Mouse (Mus musculus) liver, embryonic 14.5 days (tissue): Measurements from ENCODE around the gene Tdrd6. TPM values are rescaled to one million over a fixed set of nuclear protein-coding genes. Genes with fewer than 3 reads are reported as not detected.

ENCODE experiments used
- ATAC-seq: fragments of 200-750 bp; cut with Nextera tagmentation; 2 replicates; pipeline ENCODE4 v1.8.0; 2017; ENCODE audit warnings: moderate number of reproducible peaks, mild to moderate bottlenecking, moderate library complexity; ENCODE audit not compliant: insufficient read depth
- DNase-seq, 3 experiments: peaks; one replicate each; pipeline ENCODE4 v3.0.0-alpha.2; 2012 to 2013; ENCODE audit warnings: low read depth in 3 of 3, low spot score in 3 of 3
- H3K27ac ChIP-seq: fragments of 300-500 bp; sonication (generic); 2 replicates; pipeline ENCODE4 v1.5.1; 2014; ENCODE audit warnings: moderate library complexity, mild to moderate bottlenecking, control low read depth, inconsistent platforms
- H3K27me3 ChIP-seq: fragments of 300-500 bp; sonication (generic); 2 replicates; pipeline ENCODE4 v1.6.1; 2014; ENCODE audit warnings: mild to moderate bottlenecking, low read length, moderate library complexity; ENCODE audit not compliant: control insufficient read depth, insufficient read depth
- H3K36me3 ChIP-seq: fragments of 300-500 bp; sonication (generic); replicated peaks from 2 replicates; pipeline ENCODE4 v1.6.1; 2014; ENCODE audit warnings: low read depth; ENCODE audit not compliant: control insufficient read depth, insufficient read depth
- H3K4me1 ChIP-seq, 2 experiments: fragments of 200-500 bp in 1 of 2; fragments of 300-500 bp in 1 of 2; sonication (generic) in 1 of 2; replicated peaks; 2 replicates each; pipeline ENCODE4 v1.6.1; 2012 to 2014; ENCODE audit warnings: antibody characterized with exemption in 1 of 2, inconsistent platforms in 1 of 2, low read length in 1 of 2; ENCODE audit not compliant: control insufficient read depth in 2 of 2, insufficient read depth in 2 of 2
- H3K4me2 ChIP-seq: fragments of 300-500 bp; sonication (generic); 2 replicates; pipeline ENCODE4 v1.6.1; 2014; ENCODE audit warnings: low read depth, mild to moderate bottlenecking, control low read depth, moderate library complexity
- H3K4me3 ChIP-seq, 2 experiments: fragments of 200-500 bp in 1 of 2; fragments of 300-500 bp in 1 of 2; sonication (generic) in 1 of 2; 2 replicates each; pipeline ENCODE4 v1.5.1; 2012 to 2014; ENCODE audit warnings: low read depth in 2 of 2, low read length in 2 of 2, mild to moderate bottlenecking in 2 of 2, control low read depth in 1 of 2, inconsistent platforms in 1 of 2, moderate library complexity in 1 of 2; ENCODE audit not compliant: insufficient read depth in 1 of 2
- H3K9ac ChIP-seq: fragments of 300-500 bp; sonication (generic); replicated peaks from 2 replicates; pipeline ENCODE4 v1.6.1; 2014; ENCODE audit warnings: mild to moderate bottlenecking, control low read depth, moderate library complexity
- H3K9me3 ChIP-seq: fragments of 300-500 bp; sonication (generic); 2 replicates; pipeline ENCODE4 v1.6.1; 2016; ENCODE audit warnings: low read length, mixed read lengths; ENCODE audit not compliant: control insufficient read depth
- CTCF ChIP-seq: IDR thresholded peaks from 2 replicates; pipeline ENCODE4 v1.5.1; 2016; ENCODE audit warnings: antibody characterized with exemption, low read depth, control low read depth
- EP300 ChIP-seq: IDR thresholded peaks from 2 replicates; pipeline ENCODE4 v1.6.1; 2016; ENCODE audit warnings: antibody characterized with exemption, low read depth
- WGBS: fragments of 180-500 bp; shearing (Covaris S2); extraction: QIAGEN DNeasy Blood & Tissue Kit; methylation state at CpG from one replicate; pipeline ENCODE4 v1.1.7; 2014; ENCODE audit not compliant: insufficient replicate concordance; 5-methylcytosine and 5-hydroxymethylcytosine counted together
- polyA plus RNA-seq, 2 experiments: library from polyadenylated mRNA; depleted of rRNA in 1 of 2; stranded (reverse) in 1 of 2; unstranded in 1 of 2; fragments of >200 nt; fragmentation: Nextera tagmentation in 1 of 2; extraction: Ambion mirVana in 1 of 2; gene quantifications; 2 replicates each; pipeline versions ENCODE4 v1.2.1 to v1.2.3; 2012 to 2014

The Tdrd6 gene
- polyA plus RNA-seq, 2 experiments = 0.08 TPM; not detected in 1

GRCm38 (mm10) chr17:43649641-43650436 lies 19.7 kb upstream of the Tdrd6 start:
- no peak for DNase-seq
- TF ChIP-seq CTCF (peak; percentile 52), EP300 (no peak)
- no peak overlapping the region for H3K27ac ChIP-seq
- H3K36me3 ChIP-seq = no peaks in the 10 kb centered on the region
- H3K9me3 ChIP-seq = no peaks in the 10 kb centered on the region
- no peak for ATAC-seq
- no peak overlapping the region for H3K9ac ChIP-seq
- no peak overlapping the region for H3K4me3 ChIP-seq
- no peaks in the 10 kb centered on the region for H3K4me1 ChIP-seq
- H3K27me3 ChIP-seq = no peaks in the 10 kb centered on the region
- no peak overlapping the region for H3K4me2 ChIP-seq
- 64% methylated on average over 10 of the region's 10 CpGs for whole genome bisulfite sequencing

GRCm38 (mm10) chr17:43646925-43647324 lies 16.8 kb upstream of the Tdrd6 start:
- 57% methylated on average over 5 of the region's 5 CpGs for WGBS
- H3K9me3 ChIP-seq = no peaks in the 10 kb centered on the region
- H3K27ac ChIP-seq = no peak overlapping the region
- H3K4me1 ChIP-seq = peaks cover 0 to 4% of the 10 kb centered on the region in 2 experiments; a peak in 2 of 4 replicates
- no peak overlapping the region for H3K4me3 ChIP-seq
- no peaks in the 10 kb centered on the region for H3K27me3 ChIP-seq
- H3K4me2 ChIP-seq = no peak overlapping the region
- no peak for ATAC-seq
- DNase-seq = no peak
- no peak overlapping the region for H3K9ac ChIP-seq
- TF ChIP-seq CTCF (no peak), EP300 (no peak)
- no peaks in the 10 kb centered on the region for H3K36me3 ChIP-seq

GRCm38 (mm10) chr17:43645136-43645535 lies 15.0 kb upstream of the Tdrd6 start:
- Histone ChIP-seq H3K36me3 (no peaks in the 10 kb centered on the region), H3K27me3 (no peaks in the 10 kb centered on the region), H3K4me2 (no peak overlapping the region), H3K4me3 (no peak overlapping the region), H3K9ac (no peak overlapping the region), H3K9me3 (no peaks in the 10 kb centered on the region), H3K4me1 (peaks cover 0 to 4% of the 10 kb centered on the region in 2 experiments; a peak in 2 of 4 replicates), H3K27ac (no peak overlapping the region)
- TF ChIP-seq EP300 (no peak), CTCF (no peak)
- no peak for ATAC-seq
- WGBS = 47% methylated on average over 3 of the region's 3 CpGs
- DNase-seq = no peak

- Histone ChIP-seq H3K9ac (no peak overlapping the region), H3K27ac (no peak overlapping the region), H3K4me3 (no peak overlapping the region), H3K4me2 (no peak overlapping the region), H3K9me3 (no peaks in the 10 kb centered on the region), H3K27me3 (no peaks in the 10 kb centered on the region), H3K36me3 (no peaks in the 10 kb centered on the region), H3K4me1 (peaks cover 0 to 4% of the 10 kb centered on the region in 2 experiments; a peak in 2 of 4 replicates)
- DNase-seq (peak in 1 of 3 experiments; percentile 10), ATAC-seq (no peak)
- TF ChIP-seq EP300 (no peak), CTCF (no peak)
- WGBS = 20% methylated on average over 7 of the region's 7 CpGs
Measured at GRCm38 (mm10) chr17:43644375-43644774, 14.3 kb upstream of the Tdrd6 start.

- WGBS = 62% methylated on average over 7 of the region's 7 CpGs
- H3K9me3 ChIP-seq = no peaks in the 10 kb centered on the region
- no peak overlapping the region for H3K27ac ChIP-seq
- H3K27me3 ChIP-seq = no peaks in the 10 kb centered on the region
- TF ChIP-seq EP300 (no peak), CTCF (no peak)
- DNase-seq (no peak), ATAC-seq (no peak)
- no peaks in the 10 kb centered on the region for H3K36me3 ChIP-seq
- peaks cover 0 to 4% of the 10 kb centered on the region in 2 experiments; a peak in 2 of 4 replicates for H3K4me1 ChIP-seq
- H3K9ac ChIP-seq = no peak overlapping the region
- H3K4me3 ChIP-seq = no peak overlapping the region
- no peak overlapping the region for H3K4me2 ChIP-seq
Measured at GRCm38 (mm10) chr17:43643191-43643590, 13.1 kb upstream of the Tdrd6 start.
